Mouse (Mus musculus) adrenal gland, postnatal 36 days (tissue): Measurements from ENCODE around the gene Prdm1. TPM values are rescaled to one million over a fixed set of nuclear protein-coding genes. Genes with fewer than 3 reads are reported as not detected.

Source experiments
- DNase-seq, 2 experiments: peaks; one replicate each; pipeline ENCODE4 v3.0.0; 2021; ENCODE audit warnings: mixed read lengths in 1 of 2
- total RNA-seq, 2 experiments: library from RNA; stranded (reverse); gene quantifications; 2 replicates each; pipeline ENCODE4 v1.2.3; 2021

The Prdm1 gene
- total RNA-seq, 2 experiments from 2014 or later: 1.1 to 5.2 TPM

DNA sequence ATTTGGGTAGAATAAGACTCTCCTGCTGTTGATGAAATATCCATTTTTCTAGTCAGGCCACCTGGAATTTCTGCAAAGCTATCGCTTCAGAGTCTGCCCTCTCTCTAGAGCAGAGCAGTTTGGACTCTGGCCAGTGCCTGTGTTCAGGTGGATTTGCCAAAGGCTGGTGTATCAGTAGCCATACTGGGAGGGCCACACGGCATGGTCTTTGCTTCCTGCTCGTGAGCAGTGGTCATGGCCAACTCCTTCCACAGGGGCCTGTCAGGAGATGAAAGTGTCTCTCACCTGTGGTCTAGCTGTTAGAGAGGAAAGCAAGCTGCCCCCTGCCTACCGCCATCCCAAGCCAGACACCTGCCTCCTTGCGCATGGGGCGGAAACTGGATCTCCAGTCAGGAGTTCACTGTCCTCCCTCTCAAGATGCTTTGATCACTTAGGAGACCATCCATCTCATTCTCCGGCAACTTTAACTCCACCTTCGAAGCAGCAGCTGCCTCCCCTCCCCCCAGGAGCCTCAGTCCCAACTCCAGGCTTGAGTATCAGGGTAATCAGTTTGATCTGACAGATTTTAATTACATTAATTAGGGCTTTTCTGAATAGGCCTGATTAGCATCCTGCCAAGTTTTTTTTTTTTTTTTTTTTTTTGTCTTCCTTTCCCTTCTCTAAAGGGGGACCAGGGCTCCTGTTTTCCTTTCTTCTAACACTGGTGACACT lies 35.3 kb downstream of the Prdm1 start:
- DNase-seq: no peak

DNA sequence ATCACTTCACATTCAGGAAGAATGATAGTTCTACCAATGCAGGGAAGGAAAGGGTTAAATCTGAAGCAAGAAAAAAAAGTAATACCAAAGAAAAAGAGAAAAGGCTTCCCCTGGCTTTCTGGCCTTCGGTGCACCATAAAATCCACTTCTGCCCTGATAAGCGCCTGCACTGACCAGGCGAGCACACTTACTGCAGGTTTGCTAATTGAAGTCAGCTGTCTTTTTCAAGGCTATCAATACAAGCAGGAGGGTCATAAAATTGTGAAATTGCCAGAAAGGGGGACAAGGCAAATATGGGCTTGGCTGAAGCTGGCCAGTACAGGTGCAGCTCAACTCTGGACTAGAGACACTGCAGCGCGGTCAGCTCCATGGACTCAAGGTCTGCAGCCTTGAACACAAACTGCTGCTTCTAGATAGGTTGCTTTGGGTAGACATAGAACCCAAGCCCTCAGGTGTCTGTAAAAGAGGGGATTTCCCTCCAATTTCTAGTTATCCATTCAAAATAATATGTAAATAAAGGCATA lies 37.3 kb downstream of the Prdm1 start:
- DNase-seq: no peak

DNA sequence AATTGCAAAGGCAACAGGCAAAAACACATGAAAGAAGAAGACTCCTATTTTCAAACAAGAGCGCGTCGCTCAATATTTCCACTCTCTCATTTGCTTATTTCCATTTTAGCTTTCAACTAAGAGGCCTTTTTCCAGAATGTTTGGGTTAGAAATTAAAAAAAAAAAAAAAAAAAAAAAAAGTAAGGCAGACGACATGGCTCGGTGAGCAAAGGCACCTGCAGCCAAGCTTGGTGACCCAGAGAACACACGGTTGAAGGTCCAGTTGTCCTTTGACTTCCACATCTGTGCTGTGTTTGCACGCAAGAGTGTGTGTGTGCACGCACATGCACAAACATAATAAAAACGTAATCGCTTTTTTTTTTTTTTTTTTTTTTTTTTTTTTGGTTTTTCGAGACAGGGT lies 41.2 kb downstream of the Prdm1 start:
- DNase-seq: no peak

DNA sequence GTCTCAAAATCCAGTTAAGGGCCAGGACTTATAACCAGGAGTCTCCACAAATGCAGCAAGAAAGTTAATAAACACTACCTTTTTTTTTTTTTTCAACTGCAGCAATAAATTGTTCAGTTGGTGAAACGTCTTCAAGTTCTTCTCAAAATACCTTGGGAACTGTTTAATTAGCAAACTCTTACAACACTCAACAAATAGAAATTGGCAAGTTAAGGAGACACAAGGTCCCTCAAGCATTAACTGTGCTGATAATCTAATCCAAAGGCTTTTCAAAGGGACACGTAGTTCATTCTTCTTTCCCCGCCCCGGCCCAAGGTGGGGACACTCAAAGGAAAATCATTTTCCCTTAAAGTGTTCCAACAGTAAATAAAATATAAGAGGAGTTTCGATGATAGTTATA lies 44.2 kb downstream of the Prdm1 start:
- DNase-seq: no peak

DNA sequence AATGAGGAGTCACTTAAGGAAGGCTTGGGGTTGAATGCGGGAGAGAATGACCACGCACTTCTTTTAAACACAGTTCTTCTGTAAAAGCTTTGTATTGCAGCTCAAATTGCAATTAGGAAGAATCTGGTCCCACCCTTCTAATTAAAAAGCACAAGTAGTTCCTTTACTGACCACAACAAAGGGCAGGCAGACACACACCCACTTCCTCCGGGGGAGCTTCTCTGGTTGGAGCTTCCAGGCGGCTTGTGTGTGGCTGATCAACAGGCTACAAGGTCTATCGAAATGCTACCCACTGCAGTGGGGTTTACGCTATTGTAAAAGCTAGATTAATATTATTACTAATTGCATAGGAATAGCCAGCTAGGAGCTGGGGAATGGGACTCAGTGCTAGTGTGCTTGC lies 45.2 kb downstream of the Prdm1 start:
- no peak for DNase-seq

DNA sequence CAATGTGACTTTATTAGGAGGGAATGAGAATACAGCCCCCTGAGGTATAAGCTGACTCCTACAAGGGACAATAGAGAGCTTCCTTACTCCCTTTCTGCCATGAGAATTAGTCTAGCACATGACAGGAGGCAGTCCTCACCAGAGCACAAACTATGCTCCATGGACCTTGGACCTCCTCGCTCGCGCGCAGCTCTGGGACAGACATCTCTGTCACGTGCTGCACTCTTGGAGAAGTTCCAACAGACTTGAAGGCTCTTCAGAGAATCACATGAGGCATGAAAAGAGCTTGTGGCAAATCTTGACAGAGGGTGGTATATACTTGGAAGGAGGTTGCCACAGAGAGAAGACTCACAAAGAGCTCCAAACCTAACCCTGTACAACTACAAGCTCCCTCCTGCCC lies 46.9 kb downstream of the Prdm1 start:
- peak; percentile 48 to 56 for DNase-seq

DNA sequence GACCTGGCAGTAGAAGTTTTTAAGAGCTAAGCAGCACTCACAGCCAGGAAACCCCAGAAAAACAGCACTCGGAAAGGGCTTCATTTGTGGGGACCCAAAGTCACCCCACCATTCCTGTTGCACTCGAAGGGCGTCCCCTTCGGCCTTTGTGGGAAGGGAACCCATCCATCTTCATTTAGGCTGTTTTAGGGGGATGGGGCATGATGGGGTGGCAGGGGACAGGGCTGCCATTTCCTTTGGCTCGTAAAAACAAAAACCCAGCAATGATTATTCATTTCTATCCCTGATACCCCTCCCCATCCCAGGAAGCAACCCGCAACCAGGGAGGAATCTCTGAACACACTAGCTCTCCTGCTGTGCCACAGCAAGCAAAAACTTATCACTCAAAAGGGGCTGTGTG lies 49.0 kb downstream of the Prdm1 start:
- no peak for DNase-seq

DNA sequence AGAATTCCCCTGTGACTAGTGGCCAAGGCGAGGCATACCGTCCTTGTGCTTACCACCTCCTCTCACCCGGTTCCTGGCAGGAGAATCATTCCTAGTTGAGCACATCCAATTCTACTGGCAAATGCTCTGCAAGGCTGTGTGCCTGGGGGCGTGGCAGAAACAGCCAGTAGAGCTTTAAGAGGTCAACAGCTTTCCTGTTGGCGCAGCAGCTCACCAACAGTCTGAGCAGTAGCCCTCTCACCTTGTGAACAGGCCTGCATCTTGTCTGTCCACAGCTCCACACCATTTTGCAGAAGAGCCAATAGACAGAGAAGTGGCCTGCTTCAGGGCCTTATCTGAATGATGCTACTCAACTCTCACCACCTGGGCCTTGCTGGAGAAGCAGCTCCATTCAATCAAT lies 50.2 kb downstream of the Prdm1 start:
- no peak for DNase-seq

DNA sequence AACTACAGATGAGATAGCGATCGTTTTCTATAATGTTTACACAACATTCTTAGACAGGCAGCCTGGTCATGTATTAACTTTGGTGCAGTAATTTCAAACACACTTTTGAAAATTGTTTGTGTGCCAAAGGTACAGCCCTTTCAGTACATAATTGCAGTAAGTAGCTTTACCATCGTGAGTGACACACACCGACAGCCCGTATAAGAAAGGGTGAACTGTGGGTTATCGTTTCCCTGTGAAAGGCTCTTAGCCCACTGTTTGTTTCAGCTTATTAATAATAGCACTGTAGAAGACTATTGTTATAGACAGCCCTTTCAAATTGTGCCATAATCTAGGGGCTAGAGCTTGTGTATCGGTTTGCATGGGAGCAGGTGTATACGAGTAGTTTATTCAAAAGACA lies 51.1 kb downstream of the Prdm1 start:
- DNase-seq: no peak

DNA sequence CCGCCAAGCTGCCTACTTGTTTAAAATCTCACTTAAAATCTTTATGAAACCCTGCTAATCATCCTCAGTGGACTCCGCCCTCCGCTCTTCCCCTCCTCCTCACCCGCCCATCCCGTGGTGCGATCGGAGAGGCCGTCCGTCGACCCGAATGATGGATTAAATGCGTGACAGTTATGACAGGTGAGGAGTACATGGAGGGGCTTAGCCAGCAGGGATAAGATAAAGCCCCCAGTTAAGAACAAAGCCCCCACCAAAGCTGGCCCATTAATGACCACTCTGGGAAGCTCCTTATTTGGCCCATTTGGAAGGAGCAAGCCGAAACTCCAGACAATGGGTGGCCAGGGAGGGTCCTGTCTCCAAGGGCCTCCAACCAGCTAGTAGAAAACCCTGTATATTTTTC lies 51.8 kb downstream of the Prdm1 start:
- no peak for DNase-seq

DNA sequence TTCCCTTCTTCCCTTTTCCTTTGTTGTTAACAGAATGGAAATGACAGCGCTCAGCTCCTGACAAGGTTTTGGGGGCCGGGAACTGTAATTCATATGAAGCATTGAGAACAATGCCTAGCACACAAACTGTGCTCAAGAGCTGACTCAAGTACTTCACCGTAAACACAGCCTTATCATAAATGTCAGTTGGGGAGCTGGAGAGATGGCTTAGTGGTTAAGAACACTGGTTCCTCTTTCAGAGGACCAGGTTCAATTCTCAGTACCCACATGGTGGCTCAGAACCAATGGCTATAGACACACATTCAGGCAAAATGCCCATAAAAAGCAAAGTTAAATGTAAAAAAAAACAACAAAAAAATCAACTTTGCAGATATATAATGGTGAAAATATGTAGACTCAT lies 52.9 kb downstream of the Prdm1 start:
- DNase-seq: no peak

DNA sequence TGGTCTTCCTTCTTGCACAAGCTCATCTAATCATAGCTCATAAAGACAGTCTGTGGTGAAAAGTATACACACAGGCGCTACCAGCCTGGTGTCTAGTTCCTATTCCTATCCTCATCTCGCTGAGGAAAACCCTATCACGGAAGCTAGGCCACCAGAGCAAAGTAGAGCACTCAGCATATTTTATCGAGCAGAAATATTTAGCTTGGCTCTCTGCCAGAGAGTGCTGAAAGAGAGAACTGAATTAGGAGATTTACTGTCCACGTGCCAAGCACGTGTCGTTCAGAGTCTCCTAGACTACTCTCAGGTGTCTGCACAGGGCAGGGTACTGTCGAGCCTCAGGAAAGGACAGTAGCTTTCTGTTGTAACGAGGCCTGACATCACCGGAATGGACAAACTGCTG lies 54.0 kb downstream of the Prdm1 start:
- peak in 1 of 2 experiments; percentile 44 for DNase-seq

DNA sequence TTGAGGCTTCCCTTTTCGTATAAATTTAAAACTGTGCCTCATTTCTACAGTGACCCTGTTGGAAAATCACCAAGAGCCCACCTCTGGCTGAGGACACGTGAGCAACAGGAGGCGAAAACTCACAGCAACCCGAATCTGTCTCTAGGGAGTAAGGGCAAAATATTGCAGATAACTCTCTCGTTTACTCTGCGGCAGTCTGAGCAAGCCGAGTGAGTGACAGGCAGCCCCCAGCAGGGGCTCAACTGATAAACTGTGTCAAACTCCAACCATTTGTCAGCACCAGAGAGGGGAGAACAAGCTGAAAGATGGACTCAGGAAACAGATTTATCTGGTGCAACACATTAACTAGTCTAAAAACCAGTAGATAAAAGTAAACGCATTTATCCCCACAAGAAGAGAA lies 62.7 kb downstream of the Prdm1 start:
- DNase-seq: no peak

DNA sequence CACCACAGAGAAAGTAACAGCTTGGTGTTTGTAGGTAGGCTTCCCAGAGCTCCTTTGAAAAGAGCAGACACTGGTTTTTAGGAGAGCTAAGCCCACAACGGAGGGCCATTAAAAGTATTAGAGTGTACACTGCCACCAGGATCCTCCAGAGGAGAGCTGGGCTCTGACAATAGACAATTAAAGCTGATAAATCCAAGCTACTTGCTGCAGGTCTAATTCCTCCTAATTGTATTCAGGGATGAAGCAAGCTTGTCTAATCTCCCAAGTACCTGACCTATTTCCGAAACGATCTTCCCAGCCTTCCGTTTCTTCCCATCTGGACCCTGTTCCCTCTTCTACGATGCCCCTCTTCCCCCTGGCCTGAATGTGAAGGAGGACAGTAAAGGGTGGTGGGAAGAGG lies 63.7 kb downstream of the Prdm1 start:
- no peak for DNase-seq

DNA sequence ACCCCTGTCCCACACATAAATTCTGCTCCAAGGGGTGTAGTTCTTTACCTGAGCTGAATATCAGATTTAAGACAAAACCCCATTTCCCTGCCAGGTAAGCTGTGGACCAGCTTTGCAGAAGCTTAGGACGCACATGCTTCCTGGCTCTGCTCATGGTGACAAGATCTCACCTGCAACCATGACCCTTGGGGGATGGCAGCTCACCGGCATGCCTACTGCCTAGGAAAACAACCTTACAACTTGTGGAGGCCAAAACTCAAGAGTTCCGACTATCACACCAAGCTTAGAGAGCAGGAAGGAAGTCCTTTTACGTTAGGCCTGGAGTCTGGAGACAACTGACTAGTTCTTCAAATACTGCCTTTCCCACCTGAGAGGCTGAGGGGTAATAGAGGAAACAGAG lies 64.4 kb downstream of the Prdm1 start:
- DNase-seq: no peak

DNA sequence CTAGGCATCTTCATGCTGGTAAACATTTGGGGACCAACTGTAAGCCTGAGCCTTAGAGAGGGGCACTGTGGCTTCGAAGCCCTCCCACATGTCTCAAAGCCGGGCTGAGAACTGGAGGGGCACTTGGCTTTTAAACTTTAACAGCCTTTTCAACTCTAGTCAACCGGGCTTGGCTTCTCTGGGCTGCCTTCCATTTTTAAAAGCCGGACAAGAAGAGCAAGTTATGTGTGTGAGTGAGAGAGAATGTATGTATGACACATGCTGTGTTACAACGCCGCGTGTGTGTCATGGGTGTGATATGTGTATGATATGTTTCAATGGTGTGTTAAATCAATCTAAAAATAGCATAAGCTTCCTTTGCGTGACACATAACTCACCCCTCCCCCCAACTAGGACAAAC lies 66.0 kb downstream of the Prdm1 start:
- DNase-seq: no peak

DNA sequence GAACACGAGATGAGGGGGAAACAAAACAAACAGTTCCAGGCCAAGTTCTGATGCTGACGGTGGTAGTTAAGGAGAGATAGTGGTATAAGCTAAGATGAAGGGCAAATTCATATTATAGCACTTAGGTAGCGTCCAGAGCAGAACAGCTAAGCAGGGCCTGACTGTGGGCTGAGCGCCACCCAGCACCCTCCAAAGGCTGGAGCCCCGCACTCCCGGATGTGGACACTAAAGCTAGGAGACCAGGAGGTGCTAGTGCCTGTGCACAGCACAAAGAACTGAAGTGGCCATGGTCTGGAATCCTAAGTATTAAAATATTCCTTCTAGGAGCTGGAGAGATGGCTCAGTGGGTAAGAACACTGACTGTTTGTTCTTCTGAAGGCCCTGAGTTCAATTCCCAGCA lies 67.2 kb downstream of the Prdm1 start:
- DNase-seq: no peak

DNA sequence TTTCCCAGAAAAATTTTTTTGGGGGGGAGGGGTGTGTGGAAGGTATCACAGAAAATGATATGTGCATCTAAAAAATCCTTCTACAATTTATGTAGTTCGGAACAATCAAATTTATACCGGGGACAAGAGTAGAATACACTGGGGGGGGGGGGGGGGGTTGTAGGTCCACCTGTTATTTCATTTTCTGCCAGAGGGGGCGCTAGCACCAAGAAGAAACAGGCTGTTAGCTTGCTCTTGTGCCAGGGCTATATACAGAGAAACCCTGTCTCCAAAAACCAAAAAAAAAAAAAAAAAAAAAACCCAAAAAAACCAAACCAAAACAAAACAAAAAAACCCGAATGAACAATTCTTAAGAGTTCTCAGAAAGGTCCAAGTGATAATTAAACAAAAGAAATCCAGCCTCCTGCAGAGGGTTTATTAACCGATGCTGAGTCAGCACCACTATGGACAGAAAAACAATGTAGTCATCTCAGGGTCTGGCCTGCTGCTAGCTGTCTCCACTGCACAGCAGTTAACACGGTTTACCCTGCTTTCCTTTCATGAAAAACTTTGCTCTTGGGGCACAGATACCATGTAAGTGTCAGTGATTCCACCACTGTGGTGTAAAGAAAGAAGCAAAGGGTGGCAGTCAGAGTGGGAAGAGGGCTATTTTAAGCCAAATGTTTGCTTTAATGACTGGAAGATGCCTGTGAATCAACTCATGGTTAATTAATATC lies 68.0 kb downstream of the Prdm1 start:
- DNase-seq: peak; percentile 77 to 80

DNA sequence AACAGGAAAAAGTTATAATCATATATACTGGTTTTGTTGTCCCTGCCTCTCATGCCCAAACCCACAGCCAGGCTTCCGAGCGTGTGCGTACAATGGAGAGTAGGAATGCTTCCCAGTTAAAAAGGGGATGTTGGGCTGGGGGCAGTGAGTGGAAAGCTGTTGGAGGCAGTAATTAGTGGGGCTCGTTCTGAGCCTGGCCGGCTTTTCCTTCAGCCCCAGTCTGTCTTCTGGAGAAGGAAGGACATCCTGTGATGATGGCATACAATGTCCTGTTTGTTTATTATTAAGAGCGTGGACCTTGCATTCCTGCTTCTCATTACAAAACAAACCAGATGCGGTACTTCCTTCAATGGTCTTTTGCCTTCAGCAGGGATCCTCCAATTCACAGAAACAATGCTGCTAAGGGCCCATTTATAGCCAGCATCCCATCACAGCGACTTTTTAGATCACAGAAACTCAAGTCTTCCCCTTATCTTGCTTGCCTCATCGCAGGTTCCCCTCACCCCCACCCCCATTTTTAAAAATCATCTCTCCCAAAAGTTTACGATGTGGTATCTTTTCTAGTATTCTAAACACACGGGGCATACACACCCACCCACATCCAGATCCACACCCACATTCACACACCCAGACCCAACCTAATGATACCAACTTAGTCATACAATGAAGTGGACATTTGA lies 68.8 kb downstream of the Prdm1 start:
- DNase-seq: peak in 1 of 2 experiments; percentile 19

DNA sequence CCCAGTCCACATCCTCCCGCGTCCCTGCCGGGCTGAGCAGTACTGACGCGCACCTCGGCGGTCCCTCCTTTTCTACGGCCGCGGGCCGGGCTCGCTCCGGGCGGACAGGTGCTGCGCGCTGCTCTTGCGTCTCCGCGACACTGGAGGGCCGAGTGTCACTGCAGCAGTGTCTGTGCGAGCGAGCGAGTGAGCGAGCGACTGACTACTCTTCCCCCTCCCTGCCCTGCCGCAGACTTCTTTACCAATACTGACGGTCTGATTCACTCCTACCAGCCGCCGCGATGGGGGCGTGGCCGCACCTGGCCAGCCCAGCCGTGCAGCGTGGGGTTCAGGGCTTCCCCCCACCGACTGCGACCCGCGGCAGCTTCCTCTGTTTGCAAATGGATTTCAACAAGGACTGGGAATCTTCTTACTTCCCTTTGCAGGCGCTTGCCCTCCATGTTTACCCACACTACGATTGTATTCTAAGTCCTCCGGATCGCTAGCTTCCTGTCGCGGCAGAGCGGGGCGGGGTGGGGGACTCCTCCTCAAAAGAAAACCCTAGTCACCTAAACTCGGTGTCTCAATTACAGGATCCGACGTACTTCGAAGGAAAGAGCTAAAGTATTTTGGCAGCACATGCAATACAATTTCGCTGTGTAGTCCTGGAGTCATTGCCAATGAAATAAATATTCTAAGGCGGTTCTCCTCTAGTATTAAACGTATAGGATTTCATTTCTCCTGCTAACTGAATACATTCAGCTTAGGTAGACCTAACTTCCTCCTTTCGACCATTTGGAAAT lies 69.6 kb downstream of the Prdm1 start:
- DNase-seq: peak; percentile 79 to 80

DNA sequence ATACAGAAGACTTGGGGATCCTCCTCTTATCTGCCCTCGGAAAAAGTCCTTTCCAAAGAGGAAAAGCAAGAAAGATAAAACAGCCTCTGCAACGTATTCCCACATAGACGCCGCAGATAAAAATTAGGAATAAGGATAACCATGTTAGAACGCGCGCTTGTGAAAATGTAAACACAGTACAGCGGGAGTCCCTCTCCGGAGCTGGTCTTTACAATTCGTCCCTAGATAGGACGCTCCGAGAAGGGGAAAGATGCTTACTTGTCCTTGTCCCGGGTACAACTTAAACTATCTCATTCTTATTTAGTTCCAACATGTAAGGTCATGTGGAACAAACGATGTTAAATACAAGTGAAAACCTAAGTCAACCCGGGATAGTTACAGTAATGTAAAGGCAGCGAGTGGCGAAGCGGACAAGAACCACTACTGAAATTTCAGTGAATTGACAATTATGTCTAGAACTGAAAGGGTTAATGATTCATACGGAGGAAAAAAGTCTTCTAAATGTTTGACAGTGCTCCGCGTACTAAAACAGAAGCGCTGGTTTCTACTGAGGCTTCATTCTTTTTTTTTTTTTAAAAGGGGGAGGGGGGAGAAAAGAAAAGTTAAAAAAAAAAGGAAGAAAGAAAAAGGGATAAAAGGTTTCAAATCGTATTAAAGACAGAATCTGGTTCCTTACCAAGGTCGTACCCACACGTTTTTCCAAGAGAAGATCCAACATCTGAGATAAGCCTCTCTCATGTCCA lies 70.3 kb downstream of the Prdm1 start:
- no peak for DNase-seq
